Mouse (Mus musculus) G1E (cell line): Measurements from ENCODE around the gene Ccdc106. TPM values are rescaled to one million over a fixed set of nuclear protein-coding genes. Genes with fewer than 3 reads are reported as not detected.

Experiments used
- ATAC-seq: 2 replicates; pipeline ENCODE4 v1.8.0; 2016; ENCODE audit warnings: mild to moderate bottlenecking; ENCODE audit not compliant: insufficient number of reproducible peaks, poor library complexity, low FRiP score, severe bottlenecking; ENCODE audit errors: extremely low read depth
- DNase-seq: peaks from one replicate; pipeline ENCODE4 v3.0.0; 2012; ENCODE audit warnings: low spot score
- H3K27me3 ChIP-seq: 2 replicates; pipeline ENCODE4 v1.6.1; 2012; ENCODE audit warnings: mild to moderate bottlenecking, low read length, inconsistent platforms; ENCODE audit not compliant: insufficient read depth
- H3K36me3 ChIP-seq: replicated peaks from 2 replicates; pipeline ENCODE3; 2012; ENCODE audit warnings: mild to moderate bottlenecking, inconsistent platforms
- H3K4me1 ChIP-seq: 2 replicates; pipeline ENCODE4 v1.6.1; 2012; ENCODE audit warnings: low read depth, low read length, inconsistent platforms, mixed read lengths; ENCODE audit not compliant: insufficient read depth
- H3K4me3 ChIP-seq: 2 replicates; pipeline ENCODE4 v1.5.1; 2012; ENCODE audit warnings: low read depth, mild to moderate bottlenecking, inconsistent platforms, low read length, moderate library complexity, mixed read lengths
- H3K9me3 ChIP-seq: replicated peaks from 2 replicates; pipeline ENCODE4 v1.6.1; 2012; ENCODE audit warnings: inconsistent platforms
- CTCF ChIP-seq: IDR thresholded peaks from 2 replicates; pipeline ENCODE4 v1.5.1; 2012; ENCODE audit warnings: low read depth, low read length, inconsistent platforms, mixed read lengths
- GATA1 ChIP-seq: IDR thresholded peaks from 2 replicates; pipeline ENCODE4 v1.6.1; 2012; ENCODE audit warnings: borderline replicate concordance, low read length, inconsistent platforms, mixed read lengths
- GATA2 ChIP-seq: IDR thresholded peaks from 2 replicates; pipeline ENCODE4 v1.6.1; 2012; ENCODE audit warnings: low read depth, low read length, inconsistent platforms, borderline replicate concordance
- POLR2AphosphoS5 ChIP-seq: IDR thresholded peaks from 2 replicates; pipeline ENCODE4 v1.6.1; 2012; ENCODE audit warnings: low read depth, low read length, inconsistent platforms; ENCODE audit not compliant: insufficient replicate concordance
- TAL1 ChIP-seq: conservative IDR thresholded peaks from 2 replicates; pipeline ENCODE4 v1.6.1; 2012; ENCODE audit warnings: low read depth, low read length, inconsistent platforms, mixed read lengths
- polyA plus RNA-seq: library from polyadenylated mRNA; stranded (reverse); fragments of >175 nt; gene quantifications from 2 replicates; pipeline ENCODE4 v1.2.3, GENCODE M21; 2012
- total RNA-seq, 2 experiments: library from RNA; stranded (forward) in 1 of 2; stranded (reverse) in 1 of 2; fragments of 200-1000 nt in 1 of 2; fragments of >200 nt in 1 of 2; fragmentation: Nextera tagmentation in 1 of 2; gene quantifications; 2 replicates each; pipeline ENCODE4 v1.2.3; 2014 to 2017

The Ccdc106 gene
- total and polyA plus RNA-seq, 3 experiments = 0.21 TPM; not detected in 2

DNA sequence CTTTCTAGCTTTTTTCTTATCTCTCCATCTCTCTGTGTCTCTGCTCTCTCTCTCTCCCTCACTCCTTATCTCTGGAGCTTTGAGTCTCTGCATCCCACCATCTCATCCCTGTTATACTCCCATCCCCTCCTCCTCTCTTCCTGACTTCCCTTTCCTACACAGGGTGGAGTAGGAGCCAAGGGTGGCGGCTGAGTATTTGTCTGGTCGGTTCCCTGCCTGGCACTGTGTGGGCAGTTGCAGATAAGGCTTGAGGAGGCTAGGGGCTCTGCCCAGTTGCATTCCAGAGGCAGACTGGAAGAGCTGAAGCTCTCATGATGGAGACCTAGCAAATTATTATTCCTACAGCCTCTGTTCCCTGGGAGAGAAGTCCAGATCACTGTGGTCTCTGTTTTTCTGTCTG is 32.1 kb upstream of the Ccdc106 start:
- TF ChIP-seq POLR2AphosphoS5 (no peak), CTCF (no peak), TAL1 (no peak)
- Histone ChIP-seq H3K27me3 (no peaks in the 10 kb centered on the region; the same call in 1 of the 2 replicates), H3K4me3 (no peak overlapping the region), H3K9me3 (peaks cover 7% of the 10 kb centered on the region; the same call in 1 of the 2 replicates), H3K4me1 (no peaks in the 10 kb centered on the region), H3K36me3 (no peaks in the 10 kb centered on the region)
- no peak for ATAC-seq
- DNase-seq = no peak

DNA sequence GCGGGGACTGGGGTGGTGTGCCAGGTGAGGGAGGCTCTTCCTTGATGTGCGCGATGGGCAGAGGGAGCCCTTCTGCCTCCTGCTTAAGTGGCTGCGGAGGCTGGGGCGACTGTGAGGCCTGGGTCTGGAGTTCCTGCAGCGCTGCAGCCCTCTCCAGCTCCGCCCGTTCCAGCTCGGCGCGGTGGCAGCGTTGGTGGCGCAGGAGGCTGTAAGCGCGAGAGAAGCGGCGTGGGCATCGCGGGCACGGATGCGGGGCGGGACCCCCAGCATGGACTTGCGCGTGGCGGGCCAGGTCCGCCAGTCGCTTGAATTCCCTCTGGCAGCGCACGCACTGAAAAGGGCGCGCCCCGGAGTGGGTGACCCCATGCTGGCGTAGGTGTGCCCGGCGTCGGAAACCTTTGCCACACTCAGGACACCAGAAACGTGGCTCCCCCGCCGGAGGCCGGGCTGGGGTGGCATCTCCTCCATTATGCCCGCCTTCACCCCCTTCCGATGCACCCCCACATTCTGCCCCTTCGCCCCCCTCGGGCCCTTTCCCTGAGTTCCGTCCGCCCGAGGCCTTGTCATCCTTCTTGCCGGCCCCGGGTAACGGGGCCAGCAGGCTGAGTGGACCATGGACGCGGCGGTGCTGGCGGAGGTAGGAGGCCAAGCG is 26.9 kb upstream of the Ccdc106 start:
- ATAC-seq = no peak

DNA sequence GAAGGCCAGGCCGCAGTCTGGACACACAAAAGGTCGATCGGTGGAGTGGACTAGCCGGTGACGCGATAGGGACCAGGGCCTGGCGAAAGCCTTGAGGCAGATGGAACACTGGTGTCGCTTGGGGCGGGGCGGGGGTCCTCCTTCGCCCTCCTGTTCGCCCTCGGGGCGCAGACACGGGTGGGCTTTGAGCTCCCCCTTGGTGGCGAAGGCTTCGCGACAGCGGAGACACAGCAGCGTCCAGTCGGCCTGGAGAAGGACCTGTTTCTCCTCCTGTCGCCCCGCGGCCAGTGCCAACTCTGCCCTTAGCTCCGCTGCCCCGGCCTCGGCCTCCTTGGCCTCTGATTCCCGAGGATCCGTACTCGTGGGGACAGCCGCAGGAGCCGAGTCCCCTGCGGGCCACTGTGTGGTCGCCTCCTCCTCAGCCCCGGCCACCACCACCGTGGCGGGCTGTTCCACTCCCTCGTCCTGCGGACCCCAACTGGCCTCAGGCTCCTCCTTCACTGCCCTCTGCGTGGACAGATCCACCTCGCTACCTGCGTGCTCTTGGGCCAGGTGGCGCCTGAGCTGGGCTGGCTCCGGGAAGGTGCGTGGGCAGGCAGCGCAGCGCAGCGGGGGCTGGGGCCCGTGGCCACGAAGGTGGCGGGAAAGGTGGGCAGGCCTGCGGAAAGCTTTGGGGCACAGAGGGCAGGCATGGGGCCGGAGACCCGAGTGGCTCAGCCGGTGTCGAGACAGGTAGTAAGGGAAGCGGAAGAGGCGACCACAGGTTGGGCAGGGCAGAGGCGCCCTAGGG is 26.2 kb upstream of the Ccdc106 start:
- Histone ChIP-seq H3K9me3 (peaks cover 20% of the 10 kb centered on the region; the same call in 1 of the 2 replicates), H3K36me3 (no peaks in the 10 kb centered on the region), H3K4me1 (peaks cover 8% of the 10 kb centered on the region; the same call in 1 of the 2 replicates), H3K27me3 (peaks cover 24% of the 10 kb centered on the region; the same call in 1 of the 2 replicates), H3K4me3 (peak overlapping the region; percentile 30; the same call in 1 of the 2 replicates)
- DNase-seq (no peak), ATAC-seq (no peak)
- TF ChIP-seq CTCF (no peak), POLR2AphosphoS5 (no peak), TAL1 (no peak), GATA1 (no peak), GATA2 (no peak)

More for the DNA sequence above, 26.9 kb upstream of the Ccdc106 start:
- peaks cover 20% of the 10 kb centered on the region; the same call in 1 of the 2 replicates for H3K9me3 ChIP-seq
- DNase-seq = no peak
- peaks cover 24% of the 10 kb centered on the region; the same call in 1 of the 2 replicates for H3K27me3 ChIP-seq
- TF ChIP-seq GATA2 (no peak), POLR2AphosphoS5 (no peak), TAL1 (no peak), GATA1 (no peak), CTCF (no peak)
- peaks cover 8% of the 10 kb centered on the region; the same call in 1 of the 2 replicates for H3K4me1 ChIP-seq
- no peak overlapping the region for H3K4me3 ChIP-seq
- no peaks in the 10 kb centered on the region for H3K36me3 ChIP-seq

DNA sequence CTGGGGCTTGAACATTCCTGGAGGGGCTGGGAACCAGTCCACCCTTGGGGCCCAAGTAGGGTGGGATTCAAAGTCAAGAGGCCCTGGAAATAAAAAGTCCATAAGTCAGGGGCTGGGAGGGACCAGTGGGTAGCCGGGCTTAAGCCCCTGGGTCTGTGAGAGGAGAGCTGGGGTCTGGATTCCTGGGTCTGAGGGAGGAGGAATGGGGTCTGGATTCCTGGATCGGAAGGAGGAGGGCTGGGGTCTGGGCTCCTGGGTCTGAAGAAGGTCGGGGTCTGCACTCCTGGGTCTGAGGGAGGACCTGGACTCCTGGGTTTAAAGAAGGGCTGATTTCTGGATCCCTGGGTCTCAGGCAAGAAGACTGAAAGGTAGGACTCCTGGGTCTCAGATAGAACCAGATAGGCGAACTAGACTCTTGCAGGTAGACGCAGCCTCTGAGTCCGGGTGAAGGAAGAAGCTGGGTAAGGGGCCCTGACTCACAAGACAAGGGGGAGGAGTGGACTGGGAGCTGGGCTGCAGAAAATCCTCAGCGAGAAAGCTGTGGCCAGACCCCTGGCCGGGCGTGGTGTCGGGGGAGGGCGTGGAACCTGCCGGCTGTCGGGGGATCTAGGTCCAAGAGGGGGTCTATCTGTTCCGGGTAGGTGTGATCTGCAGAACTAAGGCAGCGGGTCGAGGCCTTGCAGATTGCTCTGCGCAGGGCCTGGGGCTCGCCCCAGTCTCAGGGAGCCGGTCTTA is 24.9 kb upstream of the Ccdc106 start:
- TF ChIP-seq GATA1 (no peak), POLR2AphosphoS5 (no peak), GATA2 (no peak), TAL1 (no peak), CTCF (no peak)
- Histone ChIP-seq H3K9me3 (peaks cover 20% of the 10 kb centered on the region; the same call in 1 of the 2 replicates), H3K4me3 (peak overlapping the region; percentile 46; the same call in 1 of the 2 replicates), H3K4me1 (peaks cover 8% of the 10 kb centered on the region; the same call in 1 of the 2 replicates), H3K27me3 (peaks cover 24% of the 10 kb centered on the region), H3K36me3 (no peaks in the 10 kb centered on the region)
- ATAC-seq (no peak), DNase-seq (no peak)

DNA sequence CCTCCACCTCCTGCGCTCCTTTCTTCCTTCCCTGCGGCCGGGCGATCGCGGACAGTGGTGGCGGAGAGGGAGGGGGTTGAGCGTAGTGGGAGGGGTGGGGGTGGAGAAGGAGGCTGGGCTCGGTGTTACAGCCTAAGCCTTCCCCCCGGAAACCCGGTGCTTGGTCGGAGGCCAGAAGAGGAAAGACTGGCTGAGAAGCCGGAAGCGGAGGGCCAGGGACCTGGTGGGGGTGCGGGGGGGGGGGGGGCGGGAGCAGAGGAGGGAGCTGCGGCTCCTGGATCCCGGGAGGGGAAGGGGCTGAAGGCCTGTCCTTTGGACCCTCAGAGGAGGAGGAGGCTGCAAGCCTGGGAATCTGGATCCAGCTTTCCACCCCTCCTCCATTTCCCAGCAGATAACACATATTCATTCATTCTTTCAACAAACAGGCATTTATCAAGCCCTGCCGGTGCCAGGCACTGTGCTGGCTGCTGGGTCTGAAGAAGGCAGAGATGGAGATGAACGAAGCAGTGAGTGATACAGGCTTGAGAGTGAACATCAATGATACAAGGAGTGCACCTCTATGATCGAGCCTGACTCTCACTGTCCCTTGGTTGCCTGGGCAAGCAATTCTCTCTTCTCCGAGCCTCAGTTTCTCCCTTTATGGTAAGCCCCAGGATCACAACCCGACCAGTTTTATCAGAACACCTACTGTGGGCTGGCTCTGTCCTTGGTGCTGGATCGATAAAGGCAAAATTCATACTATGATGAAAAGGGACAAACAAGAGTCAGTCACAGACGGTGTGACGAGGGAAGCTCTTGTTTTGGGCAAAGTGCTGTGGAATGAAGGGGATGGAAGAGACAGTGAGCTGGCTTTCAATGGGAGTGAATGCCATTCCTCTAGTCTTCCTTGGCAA is 24.1 kb upstream of the Ccdc106 start, which contains the start of gene Zfp579:
Gene Zfp579, minus strand, starts transcription at position 156 of the 893 bp plus-strand sequence.
- ATAC-seq (peak; percentile 22; the same call in 1 of the 2 replicates), DNase-seq (no peak)

More for the DNA sequence above, 24.1 kb upstream of the Ccdc106 start, which contains the start of gene Zfp579:
- peak within 1 kb of the TSS; percentile 46; the same call in 1 of the 2 replicates for H3K4me3 ChIP-seq
- H3K36me3 ChIP-seq = no peaks in the 10 kb centered on the region
- H3K9me3 ChIP-seq = peaks cover 14% of the 10 kb centered on the region; the same call in 1 of the 2 replicates
- TF ChIP-seq CTCF (no peak), GATA1 (no peak), GATA2 (no peak), POLR2AphosphoS5 (no peak), TAL1 (no peak)
- H3K4me1 ChIP-seq = peaks cover 8% of the 10 kb centered on the region; the same call in 1 of the 2 replicates
- H3K27me3 ChIP-seq = peaks cover 24% of the 10 kb centered on the region
